Mouse (Mus musculus) cerebellum, postnatal 25 days (tissue): ENCODE data around the gene Klhdc4.

ENCODE experiments used
- DNase-seq, 2 experiments: peaks; one replicate each; pipeline ENCODE4 v3.0.0; 2021; ENCODE audit warnings: mixed read lengths in 2 of 2

Gene Klhdc4

DNA sequence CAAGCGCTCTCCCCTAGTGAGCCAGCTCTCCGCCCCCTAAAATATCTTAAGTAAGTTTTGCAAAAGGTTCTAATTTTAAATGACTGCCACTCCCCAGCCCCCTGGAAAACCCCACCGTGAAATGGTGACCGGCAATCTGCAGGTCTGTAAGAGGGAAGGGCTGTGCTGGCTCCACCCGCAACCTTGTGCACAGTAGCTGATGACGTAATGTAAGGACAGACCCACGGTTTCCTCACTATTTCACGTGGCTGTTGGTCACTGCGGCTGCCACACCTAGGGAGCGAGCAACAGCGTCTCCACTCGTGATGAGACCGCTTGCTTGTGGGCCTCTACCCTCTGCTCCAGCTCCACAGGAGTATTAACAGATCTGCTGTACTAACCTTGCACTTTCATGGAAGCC lies 23.2 kb downstream of the Klhdc4 start:
- DNase-seq = no peak

DNA sequence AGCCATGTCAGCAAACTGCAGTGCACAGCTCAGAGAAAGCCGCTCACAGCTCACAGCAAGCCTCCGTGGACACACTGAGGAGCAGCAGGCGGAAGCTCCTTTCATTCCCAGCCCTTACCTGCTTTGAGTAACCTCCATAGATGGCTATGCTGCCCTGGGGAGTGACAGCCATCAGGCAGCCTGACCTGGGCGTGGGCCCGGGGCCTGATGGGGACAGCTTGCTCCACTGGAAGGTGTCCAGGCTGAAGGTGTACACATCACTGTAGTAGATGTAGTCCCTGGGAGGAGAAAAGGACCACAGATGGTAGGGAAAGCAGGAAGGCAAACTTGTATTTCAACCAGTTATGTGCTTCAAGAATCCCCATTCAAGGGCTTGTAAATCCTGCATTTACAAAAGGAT lies 24.5 kb downstream of the Klhdc4 start:
- DNase-seq = peak; percentile 30 to 61

DNA sequence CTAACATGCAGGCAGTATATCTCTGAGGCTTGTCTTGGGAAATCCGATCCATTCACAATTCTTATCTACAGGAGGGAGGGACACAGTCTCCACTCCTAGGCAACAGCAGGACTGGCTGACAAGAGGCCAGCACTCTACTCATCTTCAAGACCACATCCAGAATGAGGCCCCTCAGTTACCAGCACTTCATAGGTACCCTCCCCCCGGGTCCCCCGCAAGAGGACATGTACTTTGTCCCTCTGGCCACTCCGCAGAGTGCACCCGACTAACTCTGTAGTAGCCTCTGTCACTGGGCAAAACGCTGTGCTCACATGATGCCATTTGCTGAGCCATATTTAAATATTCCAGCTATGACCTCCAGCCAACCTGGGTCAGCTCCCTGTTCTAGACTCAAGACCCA lies 31.0 kb downstream of the Klhdc4 start:
- DNase-seq = peak in 1 of 2 experiments; percentile 12

DNA sequence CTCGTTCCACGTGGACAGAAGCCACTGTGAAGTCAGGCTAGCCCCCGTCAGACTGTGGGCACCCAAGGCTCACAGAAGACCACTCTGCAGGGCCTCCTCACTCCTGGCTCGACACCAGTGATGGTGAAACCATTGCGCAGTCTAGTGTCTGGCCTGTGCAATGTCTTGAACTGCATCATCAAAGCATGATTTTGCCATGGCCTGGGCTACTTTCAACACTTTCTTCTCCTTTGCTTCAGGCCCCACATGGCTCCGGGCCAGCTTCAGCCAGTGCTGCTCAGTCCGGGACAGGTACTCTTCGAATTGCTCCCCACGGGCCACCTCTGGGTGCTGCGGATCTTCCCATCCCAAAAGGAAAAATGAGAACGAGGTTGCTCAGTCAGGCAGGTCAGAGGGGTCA lies 33.0 kb downstream of the Klhdc4 start:
- DNase-seq = peak in 1 of 2 experiments; percentile 32

DNA sequence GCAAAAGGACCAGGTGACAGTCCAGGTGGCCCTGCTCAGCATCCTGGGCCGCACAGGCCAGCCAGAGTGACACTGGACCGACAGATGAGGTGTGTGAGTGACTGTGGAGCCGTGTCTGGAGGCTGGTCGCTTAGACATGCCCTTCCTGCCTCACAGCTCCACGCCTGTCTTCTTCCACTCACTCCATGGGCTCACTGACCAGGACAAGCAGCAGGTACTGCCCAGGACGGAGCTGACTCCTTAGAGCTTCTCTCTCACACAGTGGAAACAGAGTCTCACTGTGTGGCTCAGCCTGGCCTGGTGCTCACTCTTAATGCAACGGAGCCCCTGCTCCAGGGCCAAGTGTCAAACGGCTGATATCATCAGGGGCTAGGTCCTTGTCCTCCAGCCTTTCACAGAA lies 33.9 kb downstream of the Klhdc4 start:
- DNase-seq = peak in 1 of 2 experiments; percentile 75

DNA sequence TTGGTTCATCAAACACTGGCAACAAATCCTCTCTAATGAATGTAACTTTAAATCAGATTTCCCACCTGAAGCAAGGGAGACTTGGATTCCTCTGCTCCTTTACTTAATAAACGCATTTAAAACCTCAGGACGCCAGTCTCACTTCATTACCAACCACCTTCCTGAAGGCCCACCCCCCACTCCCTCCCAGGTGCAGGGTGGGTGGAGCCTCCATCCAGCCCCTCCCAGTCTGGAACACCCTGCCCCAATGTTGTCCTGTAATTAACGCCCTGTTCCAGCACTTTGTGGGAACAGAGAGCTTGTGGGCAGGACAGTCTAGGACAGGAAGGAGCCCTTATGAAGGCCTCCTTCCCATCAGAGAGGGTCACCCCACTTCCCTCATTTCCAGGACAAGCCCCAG lies 35.2 kb downstream of the Klhdc4 start:
- DNase-seq = no peak

DNA sequence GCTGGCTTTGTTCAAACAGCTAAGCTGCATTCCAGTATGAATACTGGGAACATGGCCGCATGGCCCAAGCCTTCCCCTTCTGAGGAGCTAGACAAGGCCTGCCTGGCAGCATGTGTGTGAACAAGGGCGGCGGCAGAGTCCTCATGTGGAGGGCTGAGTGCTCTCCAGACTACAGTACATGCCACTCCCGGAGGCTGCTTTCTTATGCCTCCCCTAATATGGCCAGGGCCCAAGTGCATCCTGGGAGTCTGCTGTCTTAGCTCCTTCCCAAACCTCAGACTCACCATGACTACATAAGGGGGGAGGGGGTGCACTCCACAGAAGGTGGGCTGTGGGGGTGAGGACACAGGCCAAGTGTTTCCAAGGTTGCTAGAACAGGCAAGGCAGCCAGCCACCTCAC lies 36.7 kb downstream of the Klhdc4 start:
- no peak for DNase-seq

DNA sequence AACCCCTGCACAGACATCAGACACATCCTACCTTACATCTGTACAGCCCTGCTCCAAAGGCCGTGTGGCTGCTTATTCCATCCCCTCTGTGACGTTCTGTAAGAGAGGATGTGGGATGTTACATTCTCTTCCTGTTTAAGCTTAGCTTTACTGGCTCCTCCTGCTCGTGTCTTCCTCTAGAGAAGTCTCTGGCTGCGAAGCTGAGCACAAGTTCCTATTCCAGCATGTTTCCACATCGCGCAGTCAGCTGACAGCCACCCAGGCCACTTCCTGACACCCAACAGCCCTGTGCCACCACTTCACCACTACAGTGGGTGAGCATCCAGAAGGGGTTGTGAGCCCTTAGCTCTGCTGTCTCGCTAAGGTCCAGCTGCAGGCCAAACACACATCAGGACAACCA lies 37.2 kb downstream of the Klhdc4 start:
- no peak for DNase-seq

DNA sequence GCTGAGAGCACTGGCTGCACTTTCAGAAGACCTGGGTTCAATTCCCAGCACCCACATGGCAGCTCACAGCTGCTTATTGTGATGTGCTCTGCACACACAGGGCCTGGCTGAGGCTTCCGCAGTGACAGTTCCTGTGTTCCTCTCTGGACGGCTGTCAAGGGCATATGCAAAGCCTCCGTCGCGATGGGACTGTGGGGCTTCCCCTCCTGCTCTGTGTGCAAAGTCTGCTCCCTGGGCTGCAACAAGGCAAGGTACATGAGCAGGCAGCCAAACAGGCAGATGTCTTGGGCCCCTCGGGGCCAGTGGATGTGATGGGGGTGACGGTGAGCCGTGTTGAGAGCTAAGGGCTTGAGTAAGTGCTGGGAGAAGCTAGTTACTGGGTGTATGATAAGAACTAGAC lies 40.6 kb downstream of the Klhdc4 start:
- peak in 1 of 2 experiments; percentile 27 for DNase-seq

DNA sequence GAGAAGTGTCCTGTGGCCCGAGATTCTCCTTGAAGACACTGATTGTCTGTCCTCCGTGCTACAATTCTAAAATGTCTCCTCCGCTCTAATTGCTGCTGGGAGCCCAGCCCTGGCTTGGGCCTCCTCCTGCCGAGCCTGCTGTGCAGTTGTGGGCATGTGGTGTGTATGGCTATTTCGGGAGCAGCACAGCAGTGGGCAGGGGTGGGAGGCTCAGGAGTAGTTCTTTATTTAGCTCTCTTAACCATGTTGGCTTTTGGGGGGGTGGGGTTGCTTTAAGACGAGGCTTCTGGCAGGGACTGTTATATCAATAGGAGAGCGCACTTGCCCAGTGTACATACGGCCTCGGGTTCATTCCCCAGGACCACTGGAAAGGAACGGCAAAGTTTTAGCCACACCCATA lies 42.8 kb downstream of the Klhdc4 start:
- DNase-seq = no peak

DNA sequence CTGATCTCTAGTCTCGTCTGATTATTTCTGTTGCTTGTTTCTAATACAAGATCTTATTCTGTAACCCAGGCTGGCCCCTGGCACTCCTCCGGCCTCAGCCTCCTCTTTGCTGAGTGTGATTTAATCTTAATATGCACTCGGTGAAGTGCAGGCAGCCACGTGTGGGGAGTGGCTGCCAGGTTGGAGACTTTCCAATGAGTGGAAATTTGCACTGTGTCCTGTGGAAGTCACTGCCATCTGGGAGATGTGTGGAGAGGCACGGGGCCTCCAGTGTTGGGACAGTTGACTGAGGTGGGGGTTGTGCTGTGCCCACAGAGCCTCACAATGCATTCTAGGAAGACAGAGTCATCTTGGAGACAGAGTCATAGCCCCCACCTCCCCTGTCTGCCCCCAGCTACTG lies 46.9 kb downstream of the Klhdc4 start:
- DNase-seq = peak; percentile 57 to 69

DNA sequence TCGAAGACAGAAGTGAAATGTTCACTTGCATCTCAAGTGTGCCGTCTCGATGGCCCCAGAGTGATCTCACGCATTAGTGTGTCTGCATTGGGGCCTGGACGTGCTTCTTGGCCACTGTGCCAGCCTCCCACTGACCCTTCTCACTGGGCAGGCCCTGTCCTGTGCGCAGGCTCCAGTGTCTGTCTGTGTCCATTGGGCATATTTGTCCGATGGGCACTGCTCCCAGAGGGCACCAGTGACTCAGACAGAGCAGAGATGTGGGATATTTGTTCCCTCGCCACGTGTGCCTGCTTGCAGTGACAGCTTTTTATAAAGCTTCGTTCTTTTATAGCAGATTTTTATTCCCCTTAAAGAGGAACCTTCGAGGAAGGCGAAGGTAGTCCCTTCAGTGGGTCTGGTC lies 55.5 kb downstream of the Klhdc4 start:
- peak in 1 of 2 experiments; percentile 61 for DNase-seq

DNA sequence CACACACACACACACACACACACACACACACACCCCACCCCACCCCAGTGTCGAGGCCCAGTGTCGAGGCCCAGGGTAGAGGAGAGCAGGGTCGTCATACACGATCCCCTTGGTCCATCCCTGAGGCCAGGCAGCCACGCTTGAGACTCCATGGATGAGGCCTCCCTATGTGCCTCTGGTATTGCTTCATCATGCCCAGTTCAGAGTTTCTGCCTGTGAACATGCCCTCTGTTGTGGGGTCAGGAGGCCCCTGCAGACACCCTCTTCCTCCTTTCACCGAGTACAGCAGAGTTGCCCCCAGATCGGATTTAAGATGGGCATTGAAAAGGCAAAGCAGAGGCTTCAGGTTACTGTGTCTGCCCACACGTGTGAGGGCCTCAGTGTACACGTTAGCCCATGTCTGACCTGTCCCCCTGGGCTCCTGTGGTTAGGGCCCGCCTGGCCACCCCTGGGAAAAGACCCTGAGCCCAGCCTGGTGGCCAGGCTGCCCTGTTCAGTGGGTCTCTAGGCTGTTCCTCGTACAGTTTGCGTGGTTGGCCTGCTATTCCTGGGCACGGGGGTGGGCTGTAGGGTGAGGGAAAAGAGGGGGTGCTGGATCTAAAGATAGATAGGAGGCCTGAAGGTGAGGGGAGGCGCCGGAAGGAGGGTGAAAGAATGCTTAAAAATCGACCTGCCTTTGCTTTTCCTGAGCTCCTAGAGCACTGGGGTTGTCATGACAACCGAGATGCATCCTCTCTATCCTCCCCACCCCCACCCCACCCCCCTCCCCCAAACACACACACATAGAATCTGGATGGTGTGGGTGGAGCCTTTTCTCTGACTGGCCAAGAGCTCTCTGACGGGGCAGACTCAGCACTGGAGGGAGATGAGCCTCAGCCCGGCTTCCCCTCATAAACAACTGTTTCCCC lies 58.3 kb downstream of the Klhdc4 start:
- DNase-seq = no peak

DNA sequence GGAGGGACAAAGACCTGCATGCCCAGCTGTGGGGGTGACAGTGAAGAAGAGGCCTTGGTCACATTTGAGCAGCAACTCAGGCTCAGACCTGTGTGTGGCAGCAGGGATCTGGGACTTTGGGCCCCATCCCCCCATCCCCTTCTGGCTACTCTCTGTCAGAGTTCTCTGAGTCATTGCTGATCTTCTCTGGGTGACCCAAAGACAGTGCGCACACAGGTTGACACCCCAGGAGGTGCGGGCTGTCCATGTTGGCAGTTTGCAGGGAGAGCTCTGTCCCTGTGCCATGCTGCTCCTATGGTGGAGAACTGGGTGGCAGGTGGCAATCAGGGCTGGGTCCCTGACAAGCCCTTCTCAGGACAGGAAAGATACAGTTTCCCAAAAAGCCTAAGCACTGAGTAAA lies 59.7 kb downstream of the Klhdc4 start:
- DNase-seq = peak; percentile 71 to 83

DNA sequence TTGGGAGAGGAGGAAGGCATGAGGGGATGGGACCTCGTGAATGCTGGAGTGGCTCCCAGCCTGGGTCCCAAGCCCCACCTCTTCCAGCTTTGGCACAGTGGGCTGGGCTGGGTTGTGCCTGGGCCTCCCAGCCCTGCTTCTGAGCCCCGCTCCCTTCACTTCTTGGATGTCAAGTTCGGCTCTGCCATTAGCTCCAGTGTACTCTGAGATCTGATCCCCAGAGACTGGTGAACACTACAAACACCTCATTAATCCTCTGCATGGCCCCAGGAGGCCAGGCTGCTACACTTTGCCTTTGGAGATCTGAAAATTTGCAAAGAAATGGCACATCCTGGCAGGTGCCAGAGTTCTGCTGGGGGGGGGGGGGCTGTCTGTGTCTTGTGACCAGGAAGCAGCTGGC lies 60.3 kb downstream of the Klhdc4 start:
- DNase-seq = no peak

DNA sequence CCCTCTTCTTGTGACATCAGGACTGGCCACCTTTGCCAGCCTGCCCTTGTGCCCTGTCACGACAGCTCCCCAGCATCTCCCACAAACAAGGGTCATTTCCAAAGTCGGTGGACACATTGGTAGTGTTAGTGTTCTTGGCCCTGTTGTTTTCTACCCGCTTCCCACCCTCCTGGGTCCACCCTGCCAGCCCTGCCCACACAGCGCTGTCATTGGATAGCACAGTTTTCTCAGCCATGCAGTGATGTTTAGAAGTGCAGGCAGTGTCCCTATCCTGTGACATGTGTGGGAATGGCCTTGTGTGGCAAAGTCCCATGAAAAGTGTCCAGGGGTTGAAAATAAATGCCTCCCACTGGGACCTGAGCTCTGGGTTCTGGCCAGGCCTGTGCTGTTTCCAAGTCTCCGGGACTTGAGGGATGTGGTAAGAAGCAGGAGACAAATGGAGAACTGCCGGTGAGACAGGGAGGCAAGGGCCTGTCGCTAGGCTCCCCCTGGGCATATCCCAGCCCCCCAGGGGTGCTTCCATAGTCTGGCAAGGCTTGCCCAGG lies 63.7 kb downstream of the Klhdc4 start:
- DNase-seq = no peak

DNA sequence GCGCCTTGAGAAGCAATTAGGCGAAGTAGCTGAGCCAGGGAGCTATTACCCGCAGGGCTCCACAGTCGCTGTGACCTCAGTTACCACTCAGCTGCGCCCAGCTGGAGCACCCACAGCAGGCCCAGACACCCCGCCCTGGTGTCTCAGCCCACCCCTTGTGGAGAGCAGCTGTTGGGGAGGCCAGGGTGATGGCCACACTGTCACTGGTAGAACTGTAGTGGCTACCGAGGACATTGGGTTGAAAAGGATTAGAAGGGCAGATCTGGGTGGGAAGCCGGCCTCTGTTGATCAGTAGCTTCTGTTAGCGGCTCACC lies 65.7 kb downstream of the Klhdc4 start:
- no peak for DNase-seq

DNA sequence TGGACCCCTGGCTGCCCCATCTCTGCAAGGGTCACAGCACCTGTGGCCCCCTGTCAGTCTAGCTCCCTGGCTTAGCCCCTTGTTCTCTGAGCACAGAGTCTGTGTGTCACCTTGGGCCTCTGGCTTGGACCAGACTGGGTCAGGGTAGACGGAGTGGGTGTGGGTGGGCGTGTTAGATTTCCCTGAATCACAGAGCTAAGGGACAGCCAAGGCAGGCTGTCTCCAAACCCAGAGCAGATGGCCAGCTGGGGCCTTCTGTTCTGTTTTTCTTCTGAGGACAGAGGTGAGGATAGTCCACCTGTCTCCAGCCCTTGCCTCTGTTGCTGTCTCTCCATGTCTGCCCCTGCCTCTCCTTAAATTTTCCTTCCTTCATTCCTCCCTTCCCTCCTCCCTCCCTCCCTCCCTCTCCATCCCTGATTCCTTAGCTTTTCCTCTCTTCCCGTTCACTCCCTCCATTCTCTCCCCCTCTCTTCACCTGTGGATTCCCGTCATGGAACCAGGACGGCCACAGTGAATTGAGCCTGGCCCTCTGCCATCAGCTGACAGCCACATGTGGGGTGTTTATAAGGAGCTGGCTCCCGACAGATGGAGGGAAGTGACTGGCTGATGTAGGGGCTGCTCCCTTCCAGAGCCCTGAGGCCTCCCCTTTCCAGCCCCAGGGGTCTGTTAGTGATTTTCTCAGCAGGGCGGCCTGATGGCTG lies 66.2 kb downstream of the Klhdc4 start:
- DNase-seq = peak in 1 of 2 experiments; percentile 58

DNA sequence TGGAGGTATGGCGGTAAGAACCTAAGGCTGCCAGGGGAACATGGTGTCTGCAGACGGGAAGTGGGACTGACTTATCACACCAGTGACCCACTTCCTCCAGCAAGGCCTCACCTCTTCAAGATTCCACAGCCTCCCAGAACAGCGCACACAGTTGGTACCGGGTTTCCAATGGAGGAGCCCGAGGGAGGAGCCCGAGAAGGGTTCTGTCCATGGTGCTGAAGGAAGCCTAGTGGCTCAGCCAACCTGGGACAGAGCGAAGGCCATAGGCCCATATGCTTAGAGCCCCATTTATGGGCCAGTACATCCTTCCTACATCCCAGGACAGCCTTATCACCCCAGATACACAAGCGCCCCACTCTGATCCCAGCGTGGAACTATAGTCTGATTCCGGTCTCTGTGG lies 67.9 kb downstream of the Klhdc4 start:
- DNase-seq = no peak

DNA sequence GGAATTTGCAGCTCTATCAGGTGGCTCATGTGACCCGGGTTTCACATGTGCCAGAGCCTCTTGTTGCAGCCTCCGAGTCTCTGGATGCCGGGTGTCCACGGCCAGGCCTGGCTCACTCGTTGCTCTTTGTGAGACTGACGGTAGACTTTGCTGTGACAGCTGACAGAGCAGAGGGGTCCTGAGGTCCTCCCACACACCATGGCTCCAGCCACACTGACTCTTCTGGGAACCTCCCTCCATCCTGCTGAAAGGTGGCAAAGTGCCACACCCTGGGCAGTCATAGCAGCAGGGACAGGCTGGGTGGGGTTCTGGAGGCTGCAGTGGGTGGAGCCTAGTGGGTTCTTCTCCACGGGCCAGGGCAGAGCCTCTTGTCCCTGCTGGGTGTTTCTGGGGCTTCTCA lies 68.9 kb downstream of the Klhdc4 start:
- DNase-seq = peak; percentile 69 to 77

DNA sequence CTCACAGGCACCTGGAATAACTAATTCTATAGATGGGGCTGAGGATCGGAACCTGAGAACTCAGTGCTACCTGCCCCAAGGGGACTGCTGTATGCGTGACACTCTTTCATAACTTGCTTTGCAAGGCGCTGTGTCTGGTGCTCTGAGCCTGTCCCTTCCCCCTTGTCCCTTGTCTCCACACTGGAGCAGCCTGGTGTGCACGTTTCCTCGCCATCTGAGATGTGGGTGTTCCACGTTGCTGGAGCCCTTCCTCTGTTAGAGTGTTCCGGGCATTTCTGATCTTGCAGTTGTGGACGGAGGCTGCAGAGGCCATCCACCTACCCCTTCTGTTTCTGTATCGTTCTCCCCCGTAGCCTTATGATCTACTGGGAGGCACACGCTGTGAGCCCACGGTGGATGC lies 70.9 kb downstream of the Klhdc4 start:
- DNase-seq = no peak

DNA sequence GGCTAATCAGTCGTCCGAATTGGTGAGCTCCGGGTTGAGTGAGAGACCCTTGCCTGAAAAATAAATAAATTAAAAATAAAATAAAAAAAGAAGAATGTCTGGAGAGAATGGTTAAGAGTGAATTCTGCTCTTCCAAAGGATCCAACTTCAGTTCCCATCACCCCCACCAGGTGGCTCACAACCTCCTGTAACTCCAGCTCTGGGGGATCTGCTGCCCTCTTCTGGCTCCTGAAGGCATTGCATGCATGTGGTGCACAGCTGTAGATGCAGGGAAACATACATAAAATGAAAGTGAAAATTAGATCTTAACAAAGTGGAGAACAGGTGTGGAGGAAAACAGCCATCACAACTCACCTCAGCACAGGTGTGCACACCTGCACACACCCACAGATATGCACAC lies 78.0 kb downstream of the Klhdc4 start:
- peak; percentile 66 to 80 for DNase-seq

DNA sequence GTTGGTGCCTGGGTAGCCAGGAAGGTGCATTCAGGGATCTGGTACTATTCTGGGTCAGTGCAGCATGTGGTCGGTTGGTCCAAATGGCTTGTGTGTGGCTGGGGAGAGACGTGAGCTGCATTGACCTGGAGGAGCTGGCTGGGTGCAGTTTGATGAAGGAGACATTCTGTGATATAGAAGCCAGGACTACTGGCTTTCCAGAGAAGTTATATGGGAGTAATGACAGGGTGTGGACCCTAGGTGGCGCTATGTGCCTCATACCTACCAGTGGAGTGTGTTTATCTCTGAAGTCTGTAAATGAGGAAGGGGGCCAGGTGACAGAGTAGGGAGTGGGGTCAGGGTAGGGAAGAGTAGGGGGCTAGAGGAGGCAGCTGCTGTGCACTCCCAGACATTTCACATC lies 78.9 kb downstream of the Klhdc4 start:
- peak; percentile 61 to 71 for DNase-seq

DNA sequence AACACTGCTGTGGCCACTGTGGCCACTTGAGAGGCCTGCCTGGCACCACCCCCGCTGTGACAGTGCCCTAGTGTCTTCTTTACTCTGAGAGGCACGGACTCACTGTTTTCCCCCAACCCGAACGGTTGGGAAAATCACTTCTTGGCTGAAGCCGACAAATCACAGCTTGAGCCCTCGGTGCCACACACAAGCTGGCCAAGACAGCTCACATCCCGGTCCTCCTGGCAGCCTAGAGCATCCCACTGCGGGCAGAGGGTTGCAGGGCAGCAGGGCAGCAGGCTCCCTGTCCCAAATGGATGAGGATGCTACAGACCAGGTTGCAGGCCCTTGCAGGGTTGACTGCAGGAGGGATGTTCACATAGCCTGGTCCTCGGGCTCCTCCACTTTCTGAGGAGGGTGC lies 79.9 kb downstream of the Klhdc4 start:
- peak; percentile 88 to 90 for DNase-seq
